Mouse (Mus musculus) limb, embryonic 12.5 days (tissue): Measurements from ENCODE around the gene Olfr463. TPM values are rescaled to one million over a fixed set of nuclear protein-coding genes. Genes with fewer than 3 reads are reported as not detected.

Source experiments
- ATAC-seq: fragments of 200-750 bp; cut with Nextera tagmentation; 2 replicates; pipeline ENCODE4 v1.8.0; 2017; ENCODE audit warnings: low read depth, moderate TSS enrichment; ENCODE audit not compliant: insufficient number of reproducible peaks, insufficient read depth, low FRiP score, low TSS enrichment
- H3K27ac ChIP-seq: fragments of 300-500 bp; sonication (generic); 2 replicates; pipeline ENCODE4 v1.5.1; 2016; ENCODE audit warnings: mild to moderate bottlenecking, moderate library complexity
- H3K27me3 ChIP-seq: fragments of 300-500 bp; sonication (generic); 2 replicates; pipeline ENCODE4 v1.6.1; 2016; ENCODE audit warnings: mild to moderate bottlenecking, moderate library complexity
- H3K36me3 ChIP-seq: fragments of 300-500 bp; sonication (generic); 2 replicates; pipeline ENCODE4 v1.6.1; 2016; ENCODE audit warnings: mild to moderate bottlenecking, moderate library complexity
- H3K4me1 ChIP-seq: fragments of 300-500 bp; sonication (generic); replicated peaks from 2 replicates; pipeline ENCODE4 v1.6.1; 2016
- H3K4me2 ChIP-seq: fragments of 300-500 bp; sonication (generic); 2 replicates; pipeline ENCODE4 v1.6.1; 2016; ENCODE audit warnings: mild to moderate bottlenecking, moderate library complexity
- H3K4me3 ChIP-seq: fragments of 300-500 bp; sonication (generic); replicated peaks from 2 replicates; pipeline ENCODE4 v1.5.1; 2016; ENCODE audit warnings: mild to moderate bottlenecking
- H3K9ac ChIP-seq: fragments of 300-500 bp; sonication (generic); replicated peaks from 2 replicates; pipeline ENCODE4 v1.6.1; 2016; ENCODE audit warnings: mild to moderate bottlenecking, moderate library complexity
- H3K9me3 ChIP-seq: fragments of 300-500 bp; sonication (generic); 2 replicates; pipeline ENCODE4 v1.6.1; 2016; ENCODE audit warnings: mild to moderate bottlenecking, moderate library complexity
- WGBS: fragments of 180-500 bp; shearing (Covaris S2); methylation state at CpG from one replicate; pipeline ENCODE4 v1.1.7; 2016; 5-methylcytosine and 5-hydroxymethylcytosine counted together
- polyA plus RNA-seq: library from polyadenylated mRNA; unstranded; fragments of >200 nt; fragmentation: Nextera tagmentation; extraction: Ambion mirVana; gene quantifications from 2 replicates; pipeline ENCODE4 v1.2.1, GENCODE M21; 2016

Gene Olfr463
- polyA plus RNA-seq = not detected in 2 replicates

- peaks cover 11% of the 10 kb centered on the region for H3K27me3 ChIP-seq
- no peaks in the 10 kb centered on the region for H3K9me3 ChIP-seq
- no peaks in the 10 kb centered on the region for H3K36me3 ChIP-seq
- no peaks in the 10 kb centered on the region; the same call in 1 of the 2 replicates for H3K4me1 ChIP-seq
- no peak within 1 kb of the TSS for H3K4me2 ChIP-seq
- no peak within 1 kb of the TSS for H3K4me3 ChIP-seq
- no peak within 1 kb of the TSS for H3K9ac ChIP-seq
- H3K27ac ChIP-seq = no peak within 1 kb of the TSS
- no peak for ATAC-seq
Measured at GRCm38 (mm10) chr11:87897287-87897686, at the start of gene Olfr463. Olfr463 (minus strand) TSS chr11:87897387.

- Histone ChIP-seq H3K4me2 (no peak overlapping the region), H3K4me3 (no peak overlapping the region), H3K36me3 (no peaks in the 10 kb centered on the region), H3K27me3 (no peaks in the 10 kb centered on the region), H3K9ac (no peak overlapping the region), H3K4me1 (no peaks in the 10 kb centered on the region), H3K9me3 (peaks cover 5% of the 10 kb centered on the region; the same call in 1 of the 2 replicates), H3K27ac (no peak overlapping the region)
- WGBS = 69% methylated on average over 3 of the region's 3 CpGs
- ATAC-seq = no peak
Measured at GRCm38 (mm10) chr11:87935467-87935866, 38.3 kb upstream of the Olfr463 start.

GRCm38 (mm10) chr11:87933731-87934130, 36.5 kb upstream of the Olfr463 start:
- peaks cover 6% of the 10 kb centered on the region; the same call in 1 of the 2 replicates for H3K9me3 ChIP-seq
- no peak overlapping the region for H3K4me2 ChIP-seq
- H3K36me3 ChIP-seq = no peaks in the 10 kb centered on the region
- no peak overlapping the region for H3K9ac ChIP-seq
- no peaks in the 10 kb centered on the region for H3K27me3 ChIP-seq
- H3K4me3 ChIP-seq = no peak overlapping the region
- ATAC-seq = no peak
- no peaks in the 10 kb centered on the region for H3K4me1 ChIP-seq
- no peak overlapping the region for H3K27ac ChIP-seq
- 75% methylated on average over 2 of the region's 2 CpGs for WGBS

GRCm38 (mm10) chr11:87930348-87930747, 33.2 kb upstream of the Olfr463 start:
- Histone ChIP-seq H3K36me3 (no peaks in the 10 kb centered on the region), H3K9me3 (0 out of 2 replicates have a peak, but pooled peaks cover 6% of the 10 kb centered on the region), H3K27me3 (no peaks in the 10 kb centered on the region), H3K4me1 (no peaks in the 10 kb centered on the region), H3K9ac (no peak overlapping the region), H3K4me2 (no peak overlapping the region), H3K27ac (no peak overlapping the region), H3K4me3 (no peak overlapping the region)
- 82% methylated on average over 2 of the region's 2 CpGs for WGBS
- ATAC-seq = no peak

- peaks cover 3% of the 10 kb centered on the region; the same call in 1 of the 2 replicates for H3K27me3 ChIP-seq
- no peaks in the 10 kb centered on the region for H3K36me3 ChIP-seq
- H3K9ac ChIP-seq = no peak within 1 kb of the TSS
- H3K4me1 ChIP-seq = no peaks in the 10 kb centered on the region
- ATAC-seq = no peak
- 33% methylated on average over 5 of the region's 5 CpGs for WGBS
- no peak within 1 kb of the TSS for H3K27ac ChIP-seq
- H3K4me2 ChIP-seq = no peak within 1 kb of the TSS
- no peaks in the 10 kb centered on the region for H3K9me3 ChIP-seq
- no peak within 1 kb of the TSS for H3K4me3 ChIP-seq
Measured at GRCm38 (mm10) chr11:87920966-87921365, 23.8 kb upstream of the Olfr463 start, which contains the start of gene Olfr464. Olfr464 (minus strand) TSS chr11:87920967.

- Histone ChIP-seq H3K9me3 (no peaks in the 10 kb centered on the region), H3K9ac (no peak overlapping the region), H3K4me2 (no peak overlapping the region), H3K27ac (no peak overlapping the region), H3K36me3 (no peaks in the 10 kb centered on the region), H3K4me1 (no peaks in the 10 kb centered on the region), H3K27me3 (peaks cover 3% of the 10 kb centered on the region; the same call in 1 of the 2 replicates), H3K4me3 (no peak overlapping the region)
- 59% methylated on average over 2 of the region's 2 CpGs for WGBS
- no peak for ATAC-seq
Measured at GRCm38 (mm10) chr11:87920301-87920700, 23.1 kb upstream of the Olfr463 start.

- no peaks in the 10 kb centered on the region for H3K4me1 ChIP-seq
- H3K9me3 ChIP-seq = no peaks in the 10 kb centered on the region
- H3K9ac ChIP-seq = no peak overlapping the region
- 84% methylated on average over 1 of the region's 1 CpGs for WGBS
- ATAC-seq = no peak
- H3K4me2 ChIP-seq = no peak overlapping the region
- no peak overlapping the region for H3K27ac ChIP-seq
- no peaks in the 10 kb centered on the region for H3K36me3 ChIP-seq
- H3K27me3 ChIP-seq = no peaks in the 10 kb centered on the region
- H3K4me3 ChIP-seq = no peak overlapping the region
Measured at GRCm38 (mm10) chr11:87916005-87916404, 18.8 kb upstream of the Olfr463 start.

GRCm38 (mm10) chr11:87904331-87904730, 7.1 kb upstream of the Olfr463 start:
- no peak overlapping the region for H3K9ac ChIP-seq
- ATAC-seq = no peak
- no peak overlapping the region for H3K27ac ChIP-seq
- H3K36me3 ChIP-seq = no peaks in the 10 kb centered on the region
- no peak overlapping the region for H3K4me3 ChIP-seq
- no peaks in the 10 kb centered on the region for H3K9me3 ChIP-seq
- no peaks in the 10 kb centered on the region for H3K4me1 ChIP-seq
- 74% methylated on average over 3 of the region's 3 CpGs for WGBS
- H3K4me2 ChIP-seq = no peak overlapping the region
- H3K27me3 ChIP-seq = no peaks in the 10 kb centered on the region

GRCm38 (mm10) chr11:87892168-87892567, 5.0 kb downstream of the Olfr463 start, which contains the start of gene Olfr462:
Olfr462 (minus strand) TSS chr11:87892268.
- H3K27me3 ChIP-seq = no peaks in the 10 kb centered on the region
- no peaks in the 10 kb centered on the region for H3K36me3 ChIP-seq
- no peak within 1 kb of the TSS for H3K4me3 ChIP-seq
- no peak within 1 kb of the TSS for H3K27ac ChIP-seq
- no peaks in the 10 kb centered on the region for H3K9me3 ChIP-seq
- H3K4me1 ChIP-seq = no peaks in the 10 kb centered on the region
- ATAC-seq = no peak
- H3K4me2 ChIP-seq = no peak within 1 kb of the TSS
- WGBS = 90% methylated on average over 6 of the region's 6 CpGs
- no peak within 1 kb of the TSS for H3K9ac ChIP-seq

GRCm38 (mm10) chr11:87884856-87885255, 12.3 kb downstream of the Olfr463 start:
- Histone ChIP-seq H3K4me1 (peaks cover 9% of the 10 kb centered on the region; the same call in 1 of the 2 replicates), H3K4me2 (no peak overlapping the region), H3K4me3 (no peak overlapping the region), H3K9ac (no peak overlapping the region), H3K9me3 (no peaks in the 10 kb centered on the region), H3K27ac (no peak overlapping the region), H3K36me3 (no peaks in the 10 kb centered on the region), H3K27me3 (no peaks in the 10 kb centered on the region)
- no peak for ATAC-seq
- 81% methylated on average over 5 of the region's 5 CpGs for WGBS

GRCm38 (mm10) chr11:87883493-87883892, 13.7 kb downstream of the Olfr463 start:
- Histone ChIP-seq H3K4me1 (peaks cover 14% of the 10 kb centered on the region; the same call in 1 of the 2 replicates), H3K27ac (no peak overlapping the region), H3K9ac (no peak overlapping the region), H3K4me3 (no peak overlapping the region), H3K36me3 (no peaks in the 10 kb centered on the region), H3K4me2 (no peak overlapping the region), H3K27me3 (no peaks in the 10 kb centered on the region), H3K9me3 (no peaks in the 10 kb centered on the region)
- no peak for ATAC-seq
- 45% methylated on average over 5 of the region's 5 CpGs for WGBS

GRCm38 (mm10) chr11:87881714-87882113, 15.5 kb downstream of the Olfr463 start:
- no peaks in the 10 kb centered on the region for H3K9me3 ChIP-seq
- H3K9ac ChIP-seq = no peak overlapping the region
- no peak overlapping the region for H3K4me3 ChIP-seq
- H3K4me1 ChIP-seq = peaks cover 14% of the 10 kb centered on the region; the same call in 1 of the 2 replicates
- H3K27ac ChIP-seq = no peak overlapping the region
- no peaks in the 10 kb centered on the region for H3K36me3 ChIP-seq
- H3K27me3 ChIP-seq = no peaks in the 10 kb centered on the region
- no peak overlapping the region for H3K4me2 ChIP-seq
- 65% methylated on average over 4 of the region's 4 CpGs for WGBS
- no peak for ATAC-seq
